Mouse (Mus musculus) NIH3T3 (cell line): ENCODE measurements around the gene Psap.
"Not testable (repeated sequence)": the region's sequence is repeated elsewhere in the genome, so short reads cannot be mapped to it uniquely, and the experiment has no call there.

Experiments
- DNase-seq: peaks from one replicate; pipeline ENCODE4 v3.0.0-alpha.2; 2012; ENCODE audit warnings: low read depth

The Psap gene

GRCm38 (mm10) chr10:60277207-60278005 lies at the start of gene Psap:
Gene Psap (plus strand): TSS chr10:60277627.
- peak; percentile 98 for DNase-seq

DNA sequence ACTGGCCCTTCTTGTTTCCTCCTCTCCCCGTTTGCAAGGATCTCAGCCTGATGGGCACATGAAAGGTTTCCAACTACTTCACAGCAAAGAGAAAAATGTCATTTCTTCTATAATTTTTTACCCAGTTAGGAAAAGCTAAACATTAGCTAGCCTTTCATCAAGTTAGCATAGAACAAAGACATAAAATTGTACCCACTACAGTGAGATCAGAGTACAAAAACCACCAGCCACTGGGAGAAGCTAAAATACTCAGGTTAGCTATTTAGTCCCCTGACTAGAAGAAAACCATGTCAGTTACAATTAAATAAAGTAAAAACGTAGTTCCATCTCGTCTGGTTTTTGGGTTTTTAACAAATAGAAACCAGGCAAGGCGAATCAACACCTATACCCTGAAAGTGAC lies 49.8 kb upstream of the Psap start:
- DNase-seq, result no peak

- DNase-seq, result no peak
Observed at GRCm38 (mm10) chr10:60229113-60229512, 48.3 kb upstream of the Psap start.

DNA sequence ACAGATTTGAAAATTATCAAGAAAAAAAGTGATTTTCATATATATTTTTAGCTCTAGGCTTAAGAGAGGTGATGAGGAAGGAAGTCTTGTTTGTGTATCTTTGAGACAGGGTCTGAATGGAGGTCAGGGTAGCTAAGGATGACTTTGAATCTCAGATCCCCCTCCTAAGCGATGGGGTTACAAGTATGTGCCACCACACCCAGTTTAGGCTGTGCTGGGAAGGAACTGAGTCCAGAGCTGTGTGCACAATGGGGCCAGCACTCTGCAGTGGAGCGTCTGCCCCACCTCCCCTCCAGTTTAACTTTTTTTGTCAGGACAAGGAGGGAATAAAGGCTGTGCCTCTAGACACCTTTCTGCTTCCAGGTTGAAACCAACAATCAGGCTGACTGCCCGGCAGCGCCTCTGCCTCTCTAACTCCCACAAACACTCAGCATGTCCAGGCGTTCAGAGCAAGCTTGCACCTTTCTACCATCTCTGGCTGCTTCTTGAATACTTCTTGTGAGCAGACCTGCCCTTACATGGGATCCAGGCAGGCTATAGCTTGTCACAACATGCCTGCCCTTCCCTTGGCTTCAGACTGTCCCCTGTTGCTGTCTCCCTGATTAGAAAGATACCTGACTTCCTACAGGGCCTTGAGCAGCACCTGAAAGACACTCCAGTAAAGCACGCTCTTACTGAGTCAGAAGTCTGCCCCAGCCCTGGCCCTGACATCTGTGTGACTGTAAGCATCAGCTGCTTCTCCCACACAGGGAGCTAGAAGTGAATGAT lies 46.9 kb upstream of the Psap start:
- no peak for DNase-seq

DNA sequence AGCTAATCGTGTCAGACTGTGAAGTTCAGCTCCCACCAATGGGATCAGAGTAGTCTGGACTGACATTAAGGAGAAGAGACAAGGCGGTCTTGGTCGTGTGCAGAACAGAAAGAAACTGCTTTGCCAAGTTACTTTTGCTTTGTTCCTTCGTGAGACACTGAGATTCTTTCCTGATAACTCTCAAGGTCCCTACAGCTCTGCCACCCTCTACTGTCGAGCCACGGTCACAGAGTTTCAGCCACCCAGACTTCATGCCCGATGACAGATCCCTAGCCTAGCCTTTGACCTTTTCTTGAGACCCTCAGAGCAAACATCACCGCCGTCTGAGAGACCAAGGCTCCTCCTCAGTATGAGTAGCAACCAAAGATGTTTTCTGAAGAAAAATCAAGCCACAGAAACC lies 43.4 kb upstream of the Psap start:
- DNase-seq, result no peak

DNA sequence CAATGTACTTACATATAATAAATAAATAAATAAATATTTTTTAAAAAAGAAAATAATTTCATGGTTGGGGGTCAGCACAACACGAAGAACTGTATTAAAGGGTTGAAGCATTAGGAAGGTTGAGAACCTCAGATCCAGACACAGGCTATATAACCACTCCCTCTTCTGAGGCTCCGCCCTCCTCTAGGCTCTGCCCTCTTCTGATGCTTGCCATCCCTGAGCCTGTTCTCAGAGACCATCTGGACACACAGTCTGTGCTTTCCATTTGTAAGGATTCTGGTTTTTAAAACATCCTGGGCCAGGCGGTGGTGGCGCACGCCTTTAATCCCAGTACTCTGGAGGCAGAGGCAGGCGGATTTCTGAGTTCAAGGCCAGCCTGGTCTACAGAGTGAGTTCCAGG lies 41.6 kb upstream of the Psap start:
- not testable (repeated sequence) for DNase-seq

- DNase-seq, result peak; percentile 87
Observed at GRCm38 (mm10) chr10:60237475-60238154, 39.8 kb upstream of the Psap start.

DNA sequence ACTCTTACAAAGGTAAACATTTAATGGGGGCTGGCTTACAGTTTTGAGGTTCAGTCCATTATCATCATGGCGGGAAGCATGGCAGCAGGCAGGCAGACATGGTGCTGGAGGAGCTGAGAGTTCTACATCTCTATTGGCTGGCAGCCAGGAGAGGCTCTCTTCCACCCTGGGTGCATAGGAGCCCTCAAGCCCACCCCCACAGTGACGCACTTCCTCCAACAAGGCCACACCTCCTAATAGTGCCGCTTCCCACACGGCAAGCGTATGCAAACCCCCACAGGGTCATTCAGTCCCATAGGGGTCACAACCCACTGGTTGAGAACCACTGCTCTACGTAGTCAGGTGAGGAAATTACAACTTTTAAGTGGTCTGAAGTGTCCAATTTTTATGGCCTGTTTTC lies 37.0 kb upstream of the Psap start:
- DNase-seq, result no peak

GRCm38 (mm10) chr10:60243941-60244340 lies 33.5 kb upstream of the Psap start:
- DNase-seq, result no peak

DNA sequence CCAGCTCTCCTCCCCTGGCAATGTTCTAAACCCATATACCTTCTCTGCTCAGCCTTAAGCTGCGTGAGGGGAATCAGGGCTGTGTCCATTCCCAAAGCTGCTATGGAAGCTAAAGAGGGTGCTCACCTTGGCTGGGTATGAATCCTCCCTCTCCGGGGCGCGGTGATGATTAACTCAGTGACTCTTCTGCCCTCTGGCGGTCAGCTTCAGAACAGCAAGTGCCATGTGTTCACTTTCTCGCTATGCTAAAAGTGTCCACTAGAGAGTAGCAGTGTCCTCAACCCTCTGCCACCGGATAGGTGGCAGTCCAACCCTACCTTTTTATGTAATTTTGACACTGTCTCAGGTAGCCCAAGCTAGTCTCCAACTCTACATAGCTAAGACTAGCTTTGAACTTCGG lies 32.4 kb upstream of the Psap start:
- peak; percentile 95 for DNase-seq

- no peak for DNase-seq
Observed at GRCm38 (mm10) chr10:60245635-60246034, 31.8 kb upstream of the Psap start.

GRCm38 (mm10) chr10:60246519-60246918 lies 30.9 kb upstream of the Psap start:
- DNase-seq, result peak; percentile 65

DNA sequence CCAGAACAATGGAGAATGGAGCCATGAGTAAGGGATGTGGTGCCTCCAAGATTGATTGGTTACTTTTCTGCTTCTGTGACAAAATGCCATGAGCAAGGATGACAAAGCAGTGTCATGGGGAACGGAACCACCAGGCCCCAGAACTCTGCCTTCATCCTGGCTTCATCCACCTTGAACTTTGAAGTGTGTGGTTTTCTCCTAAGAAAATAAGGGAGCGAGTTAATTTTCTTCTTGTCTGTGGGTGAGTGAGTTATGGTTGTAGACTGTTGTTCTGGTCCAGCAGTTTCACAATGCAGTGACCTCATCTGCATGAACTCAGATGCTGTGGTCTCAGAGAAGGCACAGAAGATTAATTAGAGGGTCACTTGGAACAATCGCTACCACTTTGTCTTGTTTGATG lies 29.1 kb upstream of the Psap start:
- DNase-seq, result peak; percentile 48

DNA sequence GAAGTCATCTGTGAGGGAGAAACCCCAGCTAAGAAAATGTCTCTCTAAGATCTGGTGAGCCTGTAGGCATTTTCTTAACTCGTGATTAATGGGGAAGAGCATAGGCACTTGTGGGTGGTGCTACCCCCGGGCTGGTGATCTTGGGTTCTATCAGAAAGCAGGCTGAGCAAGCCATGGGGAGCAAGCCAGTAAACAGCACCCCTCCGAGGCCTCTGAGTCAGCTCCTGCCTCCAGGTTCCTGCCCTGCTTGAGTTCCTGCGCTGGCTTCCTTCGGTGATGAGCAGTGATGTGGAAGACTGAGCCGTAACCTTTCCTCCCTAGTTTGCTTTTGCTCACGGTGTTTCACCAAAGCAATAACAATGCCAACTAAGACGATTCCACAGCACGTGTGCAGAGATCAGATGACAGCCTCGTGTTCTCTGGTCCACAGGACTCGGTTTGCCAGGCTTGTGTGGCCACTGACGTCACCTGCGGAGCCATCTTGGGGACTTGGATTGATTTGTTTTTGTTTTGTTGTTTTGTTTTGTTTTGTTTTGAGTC lies 26.9 kb upstream of the Psap start:
- DNase-seq, result no peak

- DNase-seq, result peak; percentile 28
Observed at GRCm38 (mm10) chr10:60252187-60252586, 25.2 kb upstream of the Psap start.

DNA sequence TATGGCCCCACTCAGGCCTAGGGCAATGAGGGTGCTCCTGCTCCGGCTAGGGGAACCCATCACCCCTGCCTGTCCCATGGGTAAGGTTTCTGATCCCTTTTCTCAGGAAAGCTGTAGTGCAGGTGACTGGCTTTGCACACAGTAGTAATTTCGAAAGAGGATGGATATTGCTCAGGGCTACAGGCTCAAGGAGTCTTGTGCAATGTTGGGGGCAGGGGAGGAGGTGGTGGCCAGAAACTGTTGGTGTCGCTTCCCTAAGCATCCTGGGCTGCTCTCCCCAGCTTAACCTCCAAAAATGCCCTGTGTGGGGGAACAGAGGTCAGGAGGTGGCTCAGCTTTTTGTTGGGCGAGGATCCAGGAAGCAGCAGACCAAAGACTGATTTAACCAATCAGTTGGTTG lies 24.8 kb upstream of the Psap start:
- peak; percentile 62 for DNase-seq

DNA sequence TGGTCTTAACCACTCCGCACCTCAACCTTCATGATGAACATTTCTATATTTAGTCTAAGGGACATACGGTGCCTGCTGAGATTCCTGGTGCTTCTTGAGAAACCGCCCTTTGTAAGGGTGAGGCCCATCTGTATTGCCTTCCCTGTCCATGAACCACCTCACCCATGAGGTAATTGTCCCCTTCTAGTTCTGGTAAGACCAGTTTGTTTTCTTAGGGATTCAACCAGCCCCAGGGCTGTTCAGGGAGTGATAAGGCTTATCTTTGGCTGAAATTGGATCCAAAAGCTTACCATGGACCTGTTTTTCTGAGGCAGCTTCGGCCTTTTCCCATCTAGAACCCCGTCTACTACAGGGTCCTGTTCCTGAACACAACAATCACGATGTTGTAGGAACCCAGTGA lies 21.3 kb upstream of the Psap start:
- no peak for DNase-seq

- no peak for DNase-seq
Observed at GRCm38 (mm10) chr10:60257261-60257825, 20.1 kb upstream of the Psap start.

- no peak for DNase-seq
Observed at GRCm38 (mm10) chr10:60260557-60261294, 16.7 kb upstream of the Psap start.

DNA sequence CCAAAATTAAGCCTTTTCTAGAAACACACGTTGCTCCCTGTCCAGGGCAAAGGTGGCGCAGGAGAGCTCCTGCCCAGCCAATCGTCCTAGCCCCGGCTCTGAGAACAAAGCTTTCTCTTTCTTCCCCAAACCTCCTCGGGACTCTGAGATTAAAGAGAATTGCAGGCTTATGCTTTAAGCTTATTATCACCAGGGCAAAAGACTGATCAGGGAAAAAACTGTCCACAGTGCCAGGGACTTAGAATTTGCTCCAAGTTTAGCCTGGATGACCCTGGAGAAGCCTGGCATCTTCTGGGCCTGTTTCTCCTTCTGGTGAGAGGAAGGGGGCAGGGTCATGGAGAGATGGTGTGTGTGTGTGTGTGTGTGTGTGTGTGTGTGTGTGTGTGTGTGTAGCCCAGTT lies 15.9 kb upstream of the Psap start:
- no peak for DNase-seq

GRCm38 (mm10) chr10:60262386-60262785 lies 15.0 kb upstream of the Psap start:
- peak; percentile 89 for DNase-seq

GRCm38 (mm10) chr10:60263351-60263750 lies 14.1 kb upstream of the Psap start:
- no peak for DNase-seq
